Mouse (Mus musculus) forebrain, embryonic 14.5 days (tissue): ENCODE data around the gene Olfr215. TPM values are rescaled to one million over a fixed set of nuclear protein-coding genes. Genes with fewer than 3 reads are reported as not detected.

Experiments
- polyA plus RNA-seq: library from polyadenylated mRNA; unstranded; fragments of >200 nt; fragmentation: Nextera tagmentation; extraction: Ambion mirVana; gene quantifications from 2 replicates; pipeline ENCODE4 v1.2.1, GENCODE M21; 2014

Gene Olfr215
- polyA plus RNA-seq, 1 experiment from 2014 or later = not detected

Other genes with a start within 250 kb of the Olfr215 start
- 47.0 and 49.0 TPM in 2 replicates for gene March8, start 246.2 kb downstream of the Olfr215 start, polyA plus RNA-seq
- gene Alox5, start 123.0 kb downstream of the Olfr215 start, polyA plus RNA-seq = 0.50 and 0.74 TPM in 2 replicates
- gene Olfr211, start 95.1 kb downstream of the Olfr215 start, polyA plus RNA-seq = not detected in 2 replicates
- not detected in 2 replicates for gene Olfr212, start 77.7 kb downstream of the Olfr215 start, polyA plus RNA-seq
- gene Olfr213, start 45.7 kb downstream of the Olfr215 start, polyA plus RNA-seq = not detected in 2 replicates
- 0.48 and 0.58 TPM in 2 replicates for gene Gm5580, start 33.1 kb downstream of the Olfr215 start, polyA plus RNA-seq
- not detected in 2 replicates for gene Olfr214, start 30.0 kb downstream of the Olfr215 start, polyA plus RNA-seq
- 258 and 271 TPM in 2 replicates for gene Zfp422, start 44.8 kb upstream of the Olfr215 start, polyA plus RNA-seq
- 6.6 and 7.1 TPM in 2 replicates for gene Depp1, start 66.4 kb upstream of the Olfr215 start, polyA plus RNA-seq
- 12.7 and 13.8 TPM in 2 replicates for gene Rassf4, start 89.8 kb upstream of the Olfr215 start, polyA plus RNA-seq
- 0.80 and 0.83 TPM in 2 replicates for gene Tmem72, start 132.7 kb upstream of the Olfr215 start, polyA plus RNA-seq